Comparison of ENCODE assay signal across 8 mouse cellular contexts in genomic region chr5:121586400-121587039, GRCm38 (mm10). TPM values are rescaled to one million over a fixed set of nuclear protein-coding genes. Genes with fewer than 3 reads are reported as not detected.
A peak's percentile ranks its signal among the peaks of the same experiment; 100 is the strongest.
DNase-seq lines count a peak whose midpoint lies in the region; ATAC-seq lines count a peak whose summit lies in the region.

No protein-coding gene starts in this region.

- no peak overlapping the region for H3K4me2 ChIP-seq in hindbrain, embryonic 12.5 days (replicated peaks)

- H3K36me3 ChIP-seq in macrophage (ENCODE audit: inconsistent target): 0 out of 2 replicates have a peak, but pooled peaks cover 8% of the 10 kb centered on the region
- no peaks in the 10 kb centered on the region for H3K36me3 ChIP-seq in hindbrain, embryonic 12.5 days

- DNase-seq in adrenal gland, postnatal 10 days: peak; percentile 63
- DNase-seq in adrenal gland, adult 18-20 months (ENCODE audit: low spot score in 2 of 2): no peak
- peak; percentile 34 for DNase-seq in ES-CJ7 (ENCODE audit: low read depth, low spot score)
- peak; percentile 74 for DNase-seq in heart, adult 8-10 months (ENCODE audit: low spot score)
- peak; percentile 55 to 70 for DNase-seq in left cerebral cortex, adult 18-20 months (ENCODE audit: low spot score in 2 of 2)
- DNase-seq in thymus, postnatal 0 days (ENCODE audit: low spot score): peak; percentile 52

- WGBS in macrophage (ENCODE audit: missing documents): under 1% methylated on average over 6 of the region's 6 CpGs
- WGBS in hindbrain, embryonic 12.5 days: 78% methylated on average over 6 of the region's 6 CpGs

- H3K9ac ChIP-seq in hindbrain, embryonic 12.5 days: no peak overlapping the region

- no peaks in the 10 kb centered on the region for H3K27me3 ChIP-seq in hindbrain, embryonic 12.5 days

- H3K4me3 ChIP-seq in macrophage (ENCODE audit: inconsistent target): peak overlapping the region; percentile 0; the same call in 1 of the 2 replicates
- H3K4me3 ChIP-seq in hindbrain, embryonic 12.5 days: no peak overlapping the region

- 0 out of 2 replicates have a peak, but pooled peaks cover 5% of the 10 kb centered on the region for H3K4me1 ChIP-seq in hindbrain, embryonic 12.5 days

- ATAC-seq in hindbrain, embryonic 12.5 days (ENCODE audit: low FRiP score): no peak

- H3K27ac ChIP-seq in macrophage: peak overlapping the region; percentile 78
- no peak overlapping the region for H3K27ac ChIP-seq in hindbrain, embryonic 12.5 days

- H3K9me3 ChIP-seq in hindbrain, embryonic 12.5 days (replicated peaks): no peaks in the 10 kb centered on the region

- H3K79me2 ChIP-seq in macrophage (ENCODE audit: inconsistent target): peaks cover 94% of the 10 kb centered on the region

RNA-seq across cellular contexts. Expression of gene Aldh2, which starts 7.1 kb away (rescaled TPM):
- total RNA-seq in adrenal gland, postnatal 10 days (2021): 100 to 1,000 TPM; 712 to 837 TPM
- total RNA-seq in adrenal gland, adult 18-20 months (2021): 1,000 to 10,000 TPM; 1,017 to 2,323 TPM
- total RNA-seq in heart, adult 8-10 months (2022): 100 to 1,000 TPM; 363 to 434 (median 401) TPM
- 100 to 1,000 TPM; 128 to 130 TPM for total RNA-seq in left cerebral cortex, adult 18-20 months (2021)
- 100 to 1,000 TPM in 12 of 26 experiments, 10 to 100 TPM in 14; 16.2 to 301 (median 89.5) TPM for total RNA-seq in macrophage (2018; cell fraction: chromatin; rRNA removed)
- total RNA-seq in macrophage (2018; cell fraction: cytosol; rRNA removed): 100 to 1,000 TPM; 255 to 881 (median 507) TPM
- 100 to 1,000 TPM in 24 of 26 experiments, 10 to 100 TPM in 2; 77.6 to 391 (median 161) TPM for total RNA-seq in macrophage (2018; cell fraction: nucleus; rRNA removed)
- polyA plus RNA-seq in macrophage (2018): 566 to 1,134 TPM (median 980 TPM) in 3 replicates
- 127 and 128 TPM in 2 replicates for polyA plus RNA-seq in thymus, postnatal 0 days (2015; fragmentation: Nextera tagmentation; extraction: Ambion mirVana)
- 133 and 138 TPM in 2 replicates for polyA plus RNA-seq in hindbrain, embryonic 12.5 days (2016; fragmentation: Nextera tagmentation; extraction: Ambion mirVana)

RNA-seq across cellular contexts. Expression of gene Acad12, which starts 32.2 kb away (rescaled TPM):
- total RNA-seq in adrenal gland, postnatal 10 days (2021): 10 to 100 TPM; 20.1 to 24.0 TPM
- 10 to 100 TPM; 25.2 to 30.3 TPM for total RNA-seq in adrenal gland, adult 18-20 months (2021)
- 100 to 1,000 TPM in 2 of 4 experiments, 10 to 100 TPM in 2; 97.0 to 106 (median 99.0) TPM for total RNA-seq in heart, adult 8-10 months (2022)
- total RNA-seq in left cerebral cortex, adult 18-20 months (2021): 1 to 10 TPM; 6.0 to 6.2 TPM
- total RNA-seq in macrophage (2018; cell fraction: chromatin; rRNA removed): 10 to 100 TPM in 13 of 26 experiments, 1 to 10 TPM in 13; 1.2 to 35.3 (median 10.2) TPM
- total RNA-seq in macrophage (2018; cell fraction: cytosol; rRNA removed): 10 to 100 TPM in 7 of 26 experiments, 1 to 10 TPM in 19; 3.9 to 16.8 (median 8.9) TPM
- total RNA-seq in macrophage (2018; cell fraction: nucleus; rRNA removed): 10 to 100 TPM in 7 of 26 experiments, 1 to 10 TPM in 19; 1.4 to 26.2 (median 6.9) TPM
- polyA plus RNA-seq in macrophage (2018): 6.2 to 10.9 TPM (median 7.4 TPM) in 3 replicates
- polyA plus RNA-seq in thymus, postnatal 0 days (2015; fragmentation: Nextera tagmentation; extraction: Ambion mirVana): 1.3 and 1.4 TPM in 2 replicates
- 2.2 and 2.5 TPM in 2 replicates for polyA plus RNA-seq in hindbrain, embryonic 12.5 days (2016; fragmentation: Nextera tagmentation; extraction: Ambion mirVana)

RNA-seq across cellular contexts. Expression of gene Mapkapk5, which starts 40.8 kb away (rescaled TPM):
- total RNA-seq in adrenal gland, postnatal 10 days (2021): 10 to 100 TPM; 82.2 to 90.6 TPM
- 10 to 100 TPM; 73.0 to 75.0 TPM for total RNA-seq in adrenal gland, adult 18-20 months (2021)
- total RNA-seq in heart, adult 8-10 months (2022): 100 to 1,000 TPM; 104 to 124 (median 121) TPM
- 10 to 100 TPM; 64.6 to 71.1 TPM for total RNA-seq in left cerebral cortex, adult 18-20 months (2021)
- total RNA-seq in macrophage (2018; cell fraction: chromatin; rRNA removed): 100 to 1,000 TPM in 21 of 26 experiments, 10 to 100 TPM in 5; 56.6 to 217 (median 135) TPM
- 10 to 100 TPM; 47.7 to 81.1 (median 59.5) TPM for total RNA-seq in macrophage (2018; cell fraction: cytosol; rRNA removed)
- total RNA-seq in macrophage (2018; cell fraction: nucleus; rRNA removed): 10 to 100 TPM; 38.5 to 94.3 (median 69.0) TPM
- polyA plus RNA-seq in macrophage (2018): 51.6 to 103 TPM (median 67.2 TPM) in 3 replicates
- polyA plus RNA-seq in thymus, postnatal 0 days (2015; fragmentation: Nextera tagmentation; extraction: Ambion mirVana): 46.7 and 52.1 TPM in 2 replicates
- polyA plus RNA-seq in hindbrain, embryonic 12.5 days (2016; fragmentation: Nextera tagmentation; extraction: Ambion mirVana): 62.8 and 63.0 TPM in 2 replicates

RNA-seq across cellular contexts. Expression of gene Adam1a, which starts 41.2 kb away (rescaled TPM):
- 1 to 10 TPM; 4.1 to 4.7 TPM for total RNA-seq in adrenal gland, postnatal 10 days (2021)
- 1 to 10 TPM; 5.2 to 5.7 TPM for total RNA-seq in adrenal gland, adult 18-20 months (2021)
- 1 to 10 TPM; 1.6 to 3.1 (median 2.3) TPM for total RNA-seq in heart, adult 8-10 months (2022)
- total RNA-seq in left cerebral cortex, adult 18-20 months (2021): 10 to 100 TPM; 11.6 to 11.8 TPM
- total RNA-seq in macrophage (2018; cell fraction: chromatin; rRNA removed): 10 to 100 TPM in 24 of 26 experiments, 1 to 10 TPM in 2; 7.8 to 42.6 (median 23.9) TPM
- total RNA-seq in macrophage (2018; cell fraction: cytosol; rRNA removed): 1 to 10 TPM in 4 of 26 experiments, under 1 TPM in 22; 0.09 to 1.9 (median 0.30) TPM
- 10 to 100 TPM in 17 of 26 experiments, 1 to 10 TPM in 9; 6.1 to 29.4 (median 13.1) TPM for total RNA-seq in macrophage (2018; cell fraction: nucleus; rRNA removed)
- 0.40 to 1.5 TPM (median 0.95 TPM) in 3 replicates for polyA plus RNA-seq in macrophage (2018)
- polyA plus RNA-seq in thymus, postnatal 0 days (2015; fragmentation: Nextera tagmentation; extraction: Ambion mirVana): 0.64 and 0.66 TPM in 2 replicates
- polyA plus RNA-seq in hindbrain, embryonic 12.5 days (2016; fragmentation: Nextera tagmentation; extraction: Ambion mirVana): 3.2 and 3.8 TPM in 2 replicates

RNA-seq across cellular contexts. Expression of gene Gm42878, which starts 41.2 kb away (rescaled TPM):
- under 1 TPM in 1 of 2 experiments, not detected in 1; 1.00 TPM for total RNA-seq in adrenal gland, postnatal 10 days (2021)
- total RNA-seq in adrenal gland, adult 18-20 months (2021): under 1 TPM in 1 of 2 experiments, not detected in 1; 0.64 TPM
- total RNA-seq in heart, adult 8-10 months (2022): not detected
- not detected for total RNA-seq in left cerebral cortex, adult 18-20 months (2021)
- total RNA-seq in macrophage (2018; cell fraction: chromatin; rRNA removed): 1 to 10 TPM in 12 of 26 experiments, not detected in 14; 1.2 to 5.3 (median 1.9) TPM
- total RNA-seq in macrophage (2018; cell fraction: cytosol; rRNA removed): under 1 TPM in 14 of 26 experiments, not detected in 12; 0.07 to 0.77 (median 0.18) TPM
- 1 to 10 TPM in 4 of 26 experiments, under 1 TPM in 3, not detected in 19; 0.83 to 2.1 (median 1.0) TPM for total RNA-seq in macrophage (2018; cell fraction: nucleus; rRNA removed)
- polyA plus RNA-seq in macrophage (2018): 0.11 to 0.26 TPM in 2 of 3 replicates, not detected in the other
- polyA plus RNA-seq in thymus, postnatal 0 days (2015; fragmentation: Nextera tagmentation; extraction: Ambion mirVana): not detected in 2 replicates
- not detected in 2 replicates for polyA plus RNA-seq in hindbrain, embryonic 12.5 days (2016; fragmentation: Nextera tagmentation; extraction: Ambion mirVana)

Comparison
In these comparisons a context has a peak if more than half of its experiments do, and no peak if none do; other contexts are left out.
1. DNase-seq: peak in adrenal gland, postnatal 10 days (single experiment), ES-CJ7 (single experiment), heart, adult 8-10 months (single experiment), left cerebral cortex, adult 18-20 months (2 of 2) and thymus, postnatal 0 days (single experiment); none in adrenal gland, adult 18-20 months (0 of 2).